Comparison of ENCODE assay signal across 8 mouse cellular contexts in genomic region chr4:155085206-155086107, GRCm38 (mm10). TPM values are rescaled to one million over a fixed set of nuclear protein-coding genes. Genes with fewer than 3 reads are reported as not detected.
DNase-seq lines count a peak whose midpoint lies in the region; ATAC-seq and TF ChIP-seq lines count a peak whose summit lies in the region.

No protein-coding gene starts in this region.

- H3K4me2 ChIP-seq in kidney, postnatal 0 days (ENCODE audit: low read length) = peak overlapping the region; percentile 85
- peak overlapping the region; percentile 80 for H3K4me2 ChIP-seq in forebrain, postnatal 0 days (ENCODE audit: low read depth)

- no peak for TF ChIP-seq CTCF in kidney, postnatal 0 days (IDR thresholded peaks at IDR 0.05; ENCODE audit: low read depth)
- no peak for TF ChIP-seq CTCF in bone marrow macrophage, adult 2 months (IDR thresholded peaks at IDR 0.05; ENCODE audit: low read depth, low read length)
- no peak for TF ChIP-seq CTCF in forebrain, postnatal 0 days (IDR thresholded peaks at IDR 0.05; ENCODE audit: low read depth)

- intact Hi-C loops in left cerebral cortex, postnatal 36 days (cut with DNase I) = loop anchor here (5.0 kb wide), 1 partner anchor 222 kb away; no protein-coding TSS in a partner anchor

- TF ChIP-seq POLR2A in bone marrow macrophage, adult 2 months (IDR thresholded peaks at IDR 0.05; ENCODE audit: borderline replicate concordance, low read depth, low read length) = no peak

- WGBS in kidney, postnatal 0 days = 5% methylated on average over 32 of the region's 35 CpGs
- 9% methylated on average over 29 of the region's 35 CpGs for WGBS in forebrain, postnatal 0 days

- peak overlapping the region; percentile 92 for H3K27ac ChIP-seq in kidney, postnatal 0 days
- peak overlapping the region; percentile 59; the same call in 1 of the 2 replicates for H3K27ac ChIP-seq in bone marrow macrophage, adult 2 months (ENCODE audit: insufficient read depth, low read depth, low read length)
- peak overlapping the region; percentile 91 for H3K27ac ChIP-seq in forebrain, postnatal 0 days (ENCODE audit: low read depth, low read length)

- H3K4me3 ChIP-seq in kidney, postnatal 0 days (replicated peaks; ENCODE audit: low read depth, low read length) = peak overlapping the region; percentile 98
- peak overlapping the region; percentile 96 for H3K4me3 ChIP-seq in bone marrow macrophage, adult 2 months (ENCODE audit: insufficient read depth, low read length)
- H3K4me3 ChIP-seq in forebrain, postnatal 0 days (ENCODE audit: low read depth, low read length) = peak overlapping the region; percentile 98

- no peak for ATAC-seq in kidney, postnatal 0 days (replicated peaks; ENCODE audit: low FRiP score, low read depth)
- no peak for ATAC-seq in forebrain, postnatal 0 days
- ATAC-seq in megakaryocyte progenitor cell, adult 5-6 weeks (replicated peaks; ENCODE audit: poor library complexity) = peak; percentile 10

- peaks cover 17% of the 10 kb centered on the region; the same call in 1 of the 2 replicates for H3K4me1 ChIP-seq in kidney, postnatal 0 days (replicated peaks; ENCODE audit: insufficient read depth, low read length)
- peaks cover 25% of the 10 kb centered on the region for H3K4me1 ChIP-seq in bone marrow macrophage, adult 2 months (ENCODE audit: control insufficient read depth, insufficient read depth, low read length)
- peaks cover 13% of the 10 kb centered on the region for H3K4me1 ChIP-seq in forebrain, postnatal 0 days (ENCODE audit: insufficient read depth)

- peak overlapping the region; percentile 91 for H3K9ac ChIP-seq in kidney, postnatal 0 days (ENCODE audit: low read depth, low read length)
- H3K9ac ChIP-seq in forebrain, postnatal 0 days = peak overlapping the region; percentile 74

- no peaks in the 10 kb centered on the region for H3K9me3 ChIP-seq in kidney, postnatal 0 days (replicated peaks; ENCODE audit: low read length)
- no peaks in the 10 kb centered on the region for H3K9me3 ChIP-seq in forebrain, postnatal 0 days (ENCODE audit: low read length)

- no peaks in the 10 kb centered on the region for H3K27me3 ChIP-seq in kidney, postnatal 0 days (ENCODE audit: insufficient read depth, low read length)
- H3K27me3 ChIP-seq in forebrain, postnatal 0 days (ENCODE audit: insufficient read depth, low read length) = no peaks in the 10 kb centered on the region

- peaks cover 11% of the 10 kb centered on the region; the same call in 1 of the 2 replicates for H3K36me3 ChIP-seq in kidney, postnatal 0 days (ENCODE audit: insufficient read depth, low read length)
- H3K36me3 ChIP-seq in forebrain, postnatal 0 days (ENCODE audit: insufficient read depth) = peaks cover 16% of the 10 kb centered on the region

- DNase-seq in kidney, postnatal 0 days (ENCODE audit: low spot score) = peak; percentile 38
- no peak for DNase-seq in kidney, postnatal 25 days
- DNase-seq in forebrain, postnatal 0 days = peak; percentile 22
- DNase-seq in left cerebral cortex, postnatal 36 days (ENCODE audit: low spot score in 2 of 2) = no peak
- DNase-seq in adipocyte (ENCODE audit: low spot score) = no peak
- no peak for DNase-seq in gastrocnemius, postnatal 25 days

RNA-seq across cellular contexts. Expression of gene Rer1, which starts 0.7 kb away (rescaled TPM):
- 194 and 205 TPM in 2 replicates for polyA plus RNA-seq in kidney, postnatal 0 days (2015; fragmentation: Nextera tagmentation; extraction: Ambion mirVana)
- polyA plus RNA-seq in bone marrow macrophage, adult 2 months (2012; ENCODE audit: insufficient read depth, insufficient read length, missing spikeins) = 95.7 and 97.9 TPM in 2 replicates
- 92.4 and 116 TPM in 2 replicates for total RNA-seq in forebrain, postnatal 0 days (2014; rRNA removed)
- 136 and 140 TPM in 2 replicates for polyA plus RNA-seq in forebrain, postnatal 0 days (2015; fragmentation: Nextera tagmentation; extraction: Ambion mirVana)
- total RNA-seq in megakaryocyte progenitor cell, adult 5-6 weeks (2015) = 123 and 145 TPM in 2 replicates
- total RNA-seq in megakaryocyte progenitor cell, adult 5-6 weeks (2017) = 118 and 126 TPM in 2 replicates
- total RNA-seq in left cerebral cortex, postnatal 36 days (2021) = 10 to 100 TPM; 65.6 to 67.3 TPM
- 10 to 100 TPM; 44.8 to 51.3 TPM for total RNA-seq in gastrocnemius, postnatal 25 days (2021)

RNA-seq across cellular contexts. Expression of gene Morn1, which starts 0.9 kb away (rescaled TPM):
- 7.0 and 7.6 TPM in 2 replicates for polyA plus RNA-seq in kidney, postnatal 0 days (2015; fragmentation: Nextera tagmentation; extraction: Ambion mirVana)
- 2.5 and 4.5 TPM in 2 replicates for polyA plus RNA-seq in bone marrow macrophage, adult 2 months (2012; ENCODE audit: insufficient read depth, insufficient read length, missing spikeins)
- total RNA-seq in forebrain, postnatal 0 days (2014; rRNA removed) = 6.0 and 7.4 TPM in 2 replicates
- polyA plus RNA-seq in forebrain, postnatal 0 days (2015; fragmentation: Nextera tagmentation; extraction: Ambion mirVana) = 8.2 and 9.7 TPM in 2 replicates
- total RNA-seq in megakaryocyte progenitor cell, adult 5-6 weeks (2015) = 0.47 and 0.81 TPM in 2 replicates
- total RNA-seq in megakaryocyte progenitor cell, adult 5-6 weeks (2017) = 1.7 and 3.6 TPM in 2 replicates
- 10 to 100 TPM in 1 of 2 experiments, 1 to 10 TPM in 1; 8.4 to 11.6 TPM for total RNA-seq in left cerebral cortex, postnatal 36 days (2021)
- 1 to 10 TPM; 2.2 to 2.4 TPM for total RNA-seq in gastrocnemius, postnatal 25 days (2021)

RNA-seq across cellular contexts. Expression of gene Pex10, which starts 18.6 kb away (rescaled TPM):
- polyA plus RNA-seq in kidney, postnatal 0 days (2015; fragmentation: Nextera tagmentation; extraction: Ambion mirVana) = 18.3 and 19.7 TPM in 2 replicates
- polyA plus RNA-seq in bone marrow macrophage, adult 2 months (2012; ENCODE audit: insufficient read depth, insufficient read length, missing spikeins) = 6.1 and 6.5 TPM in 2 replicates
- 16.9 and 18.5 TPM in 2 replicates for total RNA-seq in forebrain, postnatal 0 days (2014; rRNA removed)
- 14.0 and 14.1 TPM in 2 replicates for polyA plus RNA-seq in forebrain, postnatal 0 days (2015; fragmentation: Nextera tagmentation; extraction: Ambion mirVana)
- total RNA-seq in megakaryocyte progenitor cell, adult 5-6 weeks (2015) = 5.5 and 6.0 TPM in 2 replicates
- 13.8 and 18.8 TPM in 2 replicates for total RNA-seq in megakaryocyte progenitor cell, adult 5-6 weeks (2017)
- 10 to 100 TPM; 17.4 to 19.5 TPM for total RNA-seq in left cerebral cortex, postnatal 36 days (2021)
- total RNA-seq in gastrocnemius, postnatal 25 days (2021) = 10 to 100 TPM; 11.3 to 14.6 TPM

RNA-seq across cellular contexts. Expression of gene Plch2, which starts 28.9 kb away (rescaled TPM):
- polyA plus RNA-seq in kidney, postnatal 0 days (2015; fragmentation: Nextera tagmentation; extraction: Ambion mirVana) = 2.1 and 2.3 TPM in 2 replicates
- polyA plus RNA-seq in bone marrow macrophage, adult 2 months (2012; ENCODE audit: insufficient read depth, insufficient read length, missing spikeins) = not detected in 2 replicates
- total RNA-seq in forebrain, postnatal 0 days (2014; rRNA removed) = 32.1 and 42.1 TPM in 2 replicates
- polyA plus RNA-seq in forebrain, postnatal 0 days (2015; fragmentation: Nextera tagmentation; extraction: Ambion mirVana) = 11.7 and 17.4 TPM in 2 replicates
- not detected in 2 replicates for total RNA-seq in megakaryocyte progenitor cell, adult 5-6 weeks (2015)
- not detected in 2 replicates for total RNA-seq in megakaryocyte progenitor cell, adult 5-6 weeks (2017)
- 10 to 100 TPM; 63.2 to 92.6 TPM for total RNA-seq in left cerebral cortex, postnatal 36 days (2021)
- under 1 TPM; 0.05 to 0.21 TPM for total RNA-seq in gastrocnemius, postnatal 25 days (2021)

Comparison
In these comparisons a context has a peak if more than half of its experiments do, and no peak if none do; other contexts are left out.
1. DNase-seq: peak in kidney, postnatal 0 days (single experiment) and forebrain, postnatal 0 days (single experiment); none in kidney, postnatal 25 days (0 of 2), left cerebral cortex, postnatal 36 days (0 of 2), adipocyte (single experiment) and gastrocnemius, postnatal 25 days (single experiment).
2. Peak in every context shown above with its lines, with median percentiles within 50 percentile points of each other: H3K27ac ChIP-seq and H3K4me3 ChIP-seq.